Mouse (Mus musculus) layer of hippocampus, adult 2 months (tissue): ENCODE data around the gene Gm12355. TPM values are rescaled to one million over a fixed set of nuclear protein-coding genes. Genes with fewer than 3 reads are reported as not detected.
"Not testable (repeated sequence)": the region's sequence is repeated elsewhere in the genome, so short reads cannot be mapped to it uniquely, and the experiment has no call there.

ENCODE experiments used
- DNase-seq, 2 experiments: peaks; one replicate each; pipeline ENCODE4 v3.0.0; 2022; ENCODE audit warnings: low spot score in 2 of 2
- H3K27ac ChIP-seq: fragments of 200-600 bp; 2 replicates; pipeline ENCODE4 v1.8.1; 2022
- H3K4me3 ChIP-seq: fragments of 200-600 bp; 2 replicates; pipeline ENCODE4 v1.8.1; 2022; ENCODE audit warnings: mild to moderate bottlenecking
- CTCF ChIP-seq: fragments of 200-600 bp; conservative IDR thresholded peaks from 2 replicates; pipeline ENCODE4 v1.8.1; 2022; ENCODE audit warnings: antibody characterized with exemption, mild to moderate bottlenecking, moderate library complexity
- long read RNA-seq, 2 experiments: library from polyadenylated mRNA; stranded (forward); transcript quantifications; one replicate each; pipeline ENCODE4 v2.0.0; 2021; ENCODE audit warnings: borderline mapping rate in 2 of 2
- total RNA-seq, 2 experiments: library from RNA; stranded (reverse); gene quantifications; 2 replicates each; pipeline ENCODE4 v1.2.3; 2021

Gm12355 gene
- total RNA-seq: 10 to 100 TPM; 11.4 to 11.5 TPM
- long read RNA-seq, experiment 1: 0 reads
- long read RNA-seq, experiment 2: 0 reads

DNA sequence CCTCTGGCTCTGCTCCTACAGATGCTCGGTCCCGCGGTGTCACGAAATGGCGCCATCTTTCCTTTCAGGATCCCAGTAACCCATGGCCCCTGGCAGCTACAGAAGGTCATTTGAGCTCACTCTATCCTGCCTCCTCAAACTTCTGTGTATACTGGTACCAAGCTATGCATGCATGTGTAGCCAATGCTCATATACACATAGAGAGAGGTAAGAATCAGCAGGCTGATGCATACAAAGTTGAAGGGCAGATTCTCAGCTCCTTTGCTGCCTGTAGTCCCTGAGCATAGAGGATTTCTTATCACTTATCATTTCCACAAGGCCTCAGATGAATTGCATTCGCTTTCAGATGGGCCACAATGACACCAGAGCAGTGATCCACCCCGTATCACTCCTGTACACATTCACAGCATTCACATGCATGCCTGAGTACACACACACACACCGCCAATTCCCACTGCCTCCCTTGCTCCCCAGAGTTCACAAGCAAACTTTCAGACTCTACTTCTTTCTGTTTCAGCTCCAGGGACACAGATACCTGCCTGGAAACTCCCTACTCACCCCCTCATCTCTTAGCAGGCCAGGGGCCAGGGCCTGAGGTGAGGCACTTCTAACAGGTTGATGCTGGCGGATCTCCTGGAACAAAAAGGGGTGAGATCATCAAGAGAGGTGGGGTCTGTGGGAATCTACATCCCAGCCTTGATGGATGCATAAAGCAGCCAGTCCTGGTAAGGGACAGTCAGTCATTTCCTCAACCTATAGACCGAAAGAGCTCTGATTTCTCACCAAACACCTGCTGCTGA is at the start of gene Gm12355, which contains the start of gene Gsdma3:
Gene Gm12355, minus strand, starts transcription at position 51 of the 800 bp plus-strand sequence.
Gene Gsdma3, plus strand, starts transcription at position 750 of the 800 bp plus-strand sequence.
- no peak for DNase-seq
- no peak for TF ChIP-seq CTCF
- no peak within 1 kb of the TSS for H3K4me3 ChIP-seq
- H3K27ac ChIP-seq: no peak within 1 kb of the TSS

DNA sequence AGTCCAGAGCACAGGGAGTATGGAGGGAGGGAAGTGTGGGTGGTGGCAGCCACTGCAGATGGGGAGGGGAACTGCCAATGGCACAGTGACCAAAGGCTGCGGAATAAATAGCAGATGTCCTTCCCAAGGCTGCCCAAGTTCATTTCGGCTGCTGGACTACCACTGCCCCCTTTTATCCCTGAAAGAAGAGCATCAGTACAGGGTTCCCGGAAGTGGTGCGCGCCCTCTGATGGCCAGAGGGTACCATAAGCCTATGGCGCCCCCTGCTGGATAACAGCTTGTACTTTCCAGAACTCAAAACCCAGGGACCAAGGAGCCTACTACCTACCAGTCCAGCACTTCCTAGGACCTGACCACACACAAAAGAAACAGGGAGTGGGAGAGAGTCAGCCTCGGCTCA is 47.7 kb upstream of the Gm12355 start:
- peak; percentile 38 to 58 for DNase-seq
- peak; percentile 70 for TF ChIP-seq CTCF
- not testable (repeated sequence) for H3K27ac ChIP-seq, H3K4me3 ChIP-seq

DNA sequence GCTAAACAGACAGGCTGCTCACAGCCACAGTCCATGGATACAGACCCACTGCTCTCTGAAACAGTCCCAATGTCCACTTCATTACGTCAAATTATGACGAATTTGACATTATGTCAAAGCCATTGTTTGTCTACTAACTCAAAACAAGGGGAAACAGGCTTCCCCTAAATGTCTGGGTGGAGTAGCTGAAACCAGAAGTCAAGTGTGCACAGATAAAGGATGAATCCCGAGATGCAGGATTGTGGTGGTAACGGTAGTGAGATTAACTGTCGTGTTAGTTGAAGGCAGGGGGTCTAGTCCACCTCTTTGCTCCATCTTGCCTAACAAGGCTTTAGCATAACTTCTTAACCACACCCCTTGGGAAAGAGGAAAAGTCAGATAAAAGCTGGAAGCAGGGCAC is 47.0 kb upstream of the Gm12355 start:
- no peak for DNase-seq
- Histone ChIP-seq H3K4me3 (no peak overlapping the region), H3K27ac (no peak overlapping the region)
- no peak for TF ChIP-seq CTCF

DNA sequence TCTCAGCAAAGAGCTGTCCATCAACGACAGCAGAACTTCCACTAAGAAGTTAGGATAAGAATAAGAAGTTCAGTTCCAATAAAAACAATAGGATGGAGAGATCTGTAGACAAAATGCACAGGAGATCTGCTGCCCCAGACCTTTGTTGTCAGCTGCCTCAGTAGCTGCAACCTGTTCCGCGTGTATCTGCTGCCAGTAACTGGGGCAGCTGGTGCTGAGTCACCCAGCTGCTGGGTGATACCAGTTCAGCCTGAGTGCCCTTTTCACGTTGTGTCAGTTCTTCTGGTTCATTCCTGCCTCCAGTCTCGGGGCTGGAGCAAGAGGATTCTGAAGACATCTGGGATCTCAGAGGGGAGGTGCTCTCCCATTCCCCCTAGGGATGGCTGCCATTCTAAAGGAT is 46.4 kb upstream of the Gm12355 start:
- no peak overlapping the region for H3K4me3 ChIP-seq
- no peak for DNase-seq
- no peak for TF ChIP-seq CTCF
- H3K27ac ChIP-seq: no peak overlapping the region

DNA sequence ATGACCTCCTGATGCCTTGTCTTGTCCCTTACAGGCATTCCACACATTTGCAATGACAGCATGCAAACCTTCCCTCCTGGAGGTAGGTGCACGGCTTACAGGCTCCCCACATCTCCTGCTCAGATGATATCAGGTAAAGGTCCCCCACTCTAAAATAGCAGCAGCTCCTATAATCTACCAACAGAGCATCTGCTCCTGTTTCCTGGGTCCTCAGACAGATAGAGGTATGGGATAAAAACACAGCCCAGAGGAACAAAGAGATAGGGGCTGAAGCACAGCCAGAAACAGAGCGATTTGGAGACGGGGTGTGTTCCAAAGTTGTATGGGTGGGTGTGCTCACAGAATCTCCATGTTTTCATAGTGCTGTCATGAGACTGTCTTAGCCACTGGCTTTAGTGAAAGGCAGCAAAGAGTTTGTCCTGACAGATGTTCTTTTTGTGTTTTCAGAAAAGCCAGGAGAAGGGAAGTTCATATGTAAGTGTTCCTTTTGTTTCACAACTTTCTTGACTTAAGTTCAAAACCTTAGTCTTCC is 45.9 kb upstream of the Gm12355 start:
- no peak for TF ChIP-seq CTCF
- DNase-seq: no peak
- no peak overlapping the region for H3K27ac ChIP-seq

DNA sequence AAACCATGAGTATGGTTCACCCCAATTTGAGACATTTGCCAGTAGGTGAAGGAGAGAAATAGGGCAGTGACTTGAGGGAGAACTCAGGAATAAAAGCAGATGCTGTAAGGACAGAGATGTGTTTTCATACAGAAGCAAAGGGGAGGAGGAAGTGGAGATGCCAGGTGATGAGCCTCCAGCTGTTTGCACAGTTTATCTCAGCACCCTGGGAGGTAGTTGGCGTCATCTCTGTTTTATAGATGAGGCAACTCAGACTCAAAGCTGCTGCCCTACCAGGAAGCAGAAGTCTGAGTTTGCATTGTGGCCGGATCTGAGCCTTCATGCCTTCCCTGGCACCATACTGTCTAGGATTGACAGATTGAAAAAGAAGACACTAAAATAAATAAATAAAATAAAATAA is 43.5 kb upstream of the Gm12355 start:
- no peak overlapping the region for H3K4me3 ChIP-seq
- H3K27ac ChIP-seq: no peak overlapping the region
- TF ChIP-seq CTCF: no peak
- no peak for DNase-seq

More for the DNA sequence above, 45.9 kb upstream of the Gm12355 start:
- H3K4me3 ChIP-seq: no peak overlapping the region

DNA sequence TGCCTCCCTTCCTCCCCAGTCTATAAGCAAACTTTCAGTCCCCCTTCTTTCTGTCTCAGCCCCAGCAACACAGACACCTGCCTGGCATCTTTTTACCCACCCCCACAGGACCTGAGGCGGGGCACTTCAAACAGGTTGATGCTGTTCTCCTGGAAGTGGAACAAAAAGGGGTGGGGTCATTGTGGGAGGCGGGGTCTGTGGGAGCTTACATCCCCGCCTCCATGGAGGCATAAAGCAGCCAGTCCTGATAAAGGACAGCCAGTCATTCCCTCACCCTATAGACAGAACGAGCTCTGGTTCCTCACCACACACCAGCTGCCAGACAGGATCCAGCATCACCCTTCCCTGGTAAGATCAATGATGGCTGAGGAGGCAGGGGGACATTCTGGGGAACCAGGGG is 38.6 kb upstream of the Gm12355 start, which contains the start of gene Gsdma:
Gene Gsdma, plus strand, starts transcription at position 261 of the 400 bp plus-strand sequence.
- Histone ChIP-seq H3K27ac (no peak within 1 kb of the TSS), H3K4me3 (no peak within 1 kb of the TSS)
- TF ChIP-seq CTCF: no peak
- no peak for DNase-seq

DNA sequence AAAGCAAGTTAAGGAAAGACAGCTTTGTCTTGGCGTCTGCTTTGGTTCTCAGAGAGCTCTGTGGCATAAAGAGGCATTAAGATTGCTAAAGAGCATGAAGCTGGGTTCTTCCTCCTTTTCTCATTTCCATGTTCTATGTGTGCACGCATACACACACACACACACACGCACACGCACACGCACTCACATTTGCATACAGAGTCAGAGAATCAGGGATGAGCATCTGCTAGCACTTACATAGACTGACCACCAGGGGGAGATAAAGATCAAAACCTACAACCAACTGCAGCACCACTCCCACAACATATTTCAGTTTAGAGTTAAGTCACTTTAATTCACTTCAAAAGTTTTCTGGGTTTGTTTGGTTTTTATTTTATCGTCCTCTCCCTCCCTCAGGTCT is 35.1 kb upstream of the Gm12355 start:
- Histone ChIP-seq H3K27ac (no peak overlapping the region), H3K4me3 (no peak overlapping the region)
- peak; percentile 63 to 74 for DNase-seq
- peak; percentile 86 for TF ChIP-seq CTCF

DNA sequence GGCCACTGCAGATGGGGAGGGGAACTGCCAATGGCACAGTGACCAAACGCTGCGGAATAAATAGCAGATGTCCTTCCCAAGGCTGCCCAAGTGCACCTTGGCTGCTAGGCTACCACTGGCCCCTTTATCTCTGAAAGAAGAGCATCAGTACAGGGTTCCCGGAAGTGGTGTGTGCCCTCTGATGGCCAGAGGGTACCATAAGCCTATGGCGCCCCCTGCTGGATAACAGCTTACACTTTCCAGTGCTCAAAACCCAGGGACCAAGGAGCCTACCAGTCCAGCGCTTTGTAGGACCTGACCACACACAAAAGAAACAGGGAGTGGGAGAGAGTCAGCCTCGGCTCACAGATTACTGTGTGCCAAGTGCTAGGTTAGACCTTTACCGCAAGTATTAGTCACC is 29.6 kb upstream of the Gm12355 start:
- H3K4me3 ChIP-seq, H3K27ac ChIP-seq: not testable (repeated sequence)
- peak in 1 of 2 experiments; percentile 21 for DNase-seq
- TF ChIP-seq CTCF: peak; percentile 69

DNA sequence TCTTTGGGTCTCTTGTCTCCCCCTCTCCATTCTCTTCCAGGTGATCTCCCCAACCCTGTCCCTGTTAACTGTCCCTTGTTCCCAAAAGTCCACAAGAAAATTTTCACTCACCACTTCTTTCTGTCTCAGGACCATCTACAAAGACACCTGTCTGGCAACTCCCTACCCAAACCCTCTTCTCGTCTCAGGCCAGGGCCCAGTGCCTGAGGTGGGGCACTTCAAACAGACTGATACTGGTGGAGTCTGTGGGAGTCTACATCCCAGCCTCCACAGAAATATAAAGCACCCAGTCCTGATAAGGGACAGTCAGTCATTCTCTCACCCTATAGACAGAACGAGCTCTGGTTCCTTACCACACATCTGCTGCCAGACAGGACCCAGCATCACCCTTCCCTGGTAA is 21.0 kb upstream of the Gm12355 start, which contains the start of gene Gsdma2:
Gene Gsdma2, plus strand, starts transcription at position 301 of the 400 bp plus-strand sequence.
- no peak for TF ChIP-seq CTCF
- no peak for DNase-seq
- H3K27ac ChIP-seq: no peak within 1 kb of the TSS
- H3K4me3 ChIP-seq: no peak within 1 kb of the TSS

DNA sequence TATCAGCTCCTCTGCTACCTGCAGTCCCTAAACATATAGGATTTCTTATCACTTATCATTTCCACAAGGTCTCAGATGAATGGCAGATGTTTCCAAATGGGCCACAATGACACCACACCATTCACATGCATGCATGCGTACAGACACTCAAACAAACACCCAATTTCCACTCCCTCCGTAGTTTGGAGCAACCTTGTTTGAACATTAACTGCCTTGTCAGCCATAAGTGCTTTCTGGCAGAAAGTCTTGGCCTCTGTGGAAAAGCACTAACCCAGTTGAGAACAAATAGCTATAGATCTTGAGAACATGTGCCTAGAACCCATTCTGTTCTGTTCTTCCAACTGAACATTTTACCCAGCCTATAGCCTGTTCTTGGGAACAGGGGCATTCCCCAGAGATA is 20.5 kb upstream of the Gm12355 start:
- TF ChIP-seq CTCF: no peak
- no peak overlapping the region for H3K4me3 ChIP-seq
- no peak overlapping the region for H3K27ac ChIP-seq
- DNase-seq: no peak

DNA sequence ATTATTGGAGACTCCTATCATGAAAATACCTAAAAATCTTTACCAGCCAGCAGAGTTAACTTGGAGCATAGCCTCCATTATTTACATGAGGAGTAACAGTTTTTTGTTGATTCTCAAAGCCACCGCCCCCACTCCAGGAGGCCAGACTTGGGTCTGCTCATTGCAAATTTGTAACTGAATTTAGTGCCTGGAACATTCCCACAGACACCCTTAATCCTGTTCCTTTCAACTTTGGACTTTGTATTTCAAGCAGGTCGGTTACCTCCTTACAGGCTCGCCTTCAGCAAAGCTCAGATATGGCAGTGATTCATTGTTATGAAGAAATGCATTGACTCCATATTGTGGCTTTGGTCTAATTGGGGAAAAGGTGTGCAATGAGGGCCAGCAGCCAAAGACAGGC is 19.3 kb upstream of the Gm12355 start:
- Histone ChIP-seq H3K27ac (no peak overlapping the region), H3K4me3 (no peak overlapping the region)
- DNase-seq: no peak
- no peak for TF ChIP-seq CTCF

DNA sequence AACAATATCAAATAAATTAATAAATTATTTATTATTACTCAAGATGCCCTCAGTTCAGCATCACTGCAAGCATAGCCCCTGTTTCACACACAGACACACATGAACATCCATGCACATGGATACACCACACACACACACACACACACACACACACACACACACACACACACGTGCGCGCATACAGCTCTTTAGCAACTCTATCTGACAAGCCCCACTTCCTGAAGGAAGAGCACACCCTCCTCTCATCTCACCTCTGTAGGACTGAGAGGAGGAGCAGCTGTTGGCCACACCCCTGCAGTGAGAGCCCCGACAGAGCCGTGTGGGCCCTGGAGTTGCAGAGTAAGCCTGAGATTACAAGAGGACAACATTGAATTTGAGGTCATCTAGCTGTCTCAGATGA is 14.6 kb upstream of the Gm12355 start:
- Histone ChIP-seq H3K4me3 (no peak overlapping the region), H3K27ac (no peak overlapping the region)
- no peak for TF ChIP-seq CTCF
- no peak for DNase-seq

DNA sequence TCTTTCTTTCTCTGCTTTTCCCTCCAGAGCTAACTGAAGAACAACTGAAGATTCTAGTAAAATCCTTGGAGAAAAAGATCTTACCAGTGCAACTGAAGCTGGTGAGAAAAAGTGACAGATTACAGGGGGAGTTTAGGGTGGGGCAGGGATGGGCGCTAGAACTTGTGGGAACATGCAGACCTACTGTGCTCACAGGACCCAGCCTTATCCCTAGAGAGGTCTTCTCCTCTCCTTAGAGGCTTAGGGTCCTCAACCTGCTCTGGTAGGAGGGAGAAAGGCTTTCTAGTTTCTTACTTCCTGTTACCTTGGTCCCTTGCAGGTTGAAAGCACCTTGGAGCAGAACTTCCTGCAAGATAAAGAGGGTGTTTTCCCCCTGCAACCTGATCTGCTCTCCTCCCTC is 12.0 kb upstream of the Gm12355 start:
- no peak for TF ChIP-seq CTCF
- no peak for DNase-seq
- H3K4me3 ChIP-seq: no peak overlapping the region
- H3K27ac ChIP-seq: no peak overlapping the region
